Comparison of ENCODE assay signal across 8 mouse cellular contexts in the genomic region with DNA sequence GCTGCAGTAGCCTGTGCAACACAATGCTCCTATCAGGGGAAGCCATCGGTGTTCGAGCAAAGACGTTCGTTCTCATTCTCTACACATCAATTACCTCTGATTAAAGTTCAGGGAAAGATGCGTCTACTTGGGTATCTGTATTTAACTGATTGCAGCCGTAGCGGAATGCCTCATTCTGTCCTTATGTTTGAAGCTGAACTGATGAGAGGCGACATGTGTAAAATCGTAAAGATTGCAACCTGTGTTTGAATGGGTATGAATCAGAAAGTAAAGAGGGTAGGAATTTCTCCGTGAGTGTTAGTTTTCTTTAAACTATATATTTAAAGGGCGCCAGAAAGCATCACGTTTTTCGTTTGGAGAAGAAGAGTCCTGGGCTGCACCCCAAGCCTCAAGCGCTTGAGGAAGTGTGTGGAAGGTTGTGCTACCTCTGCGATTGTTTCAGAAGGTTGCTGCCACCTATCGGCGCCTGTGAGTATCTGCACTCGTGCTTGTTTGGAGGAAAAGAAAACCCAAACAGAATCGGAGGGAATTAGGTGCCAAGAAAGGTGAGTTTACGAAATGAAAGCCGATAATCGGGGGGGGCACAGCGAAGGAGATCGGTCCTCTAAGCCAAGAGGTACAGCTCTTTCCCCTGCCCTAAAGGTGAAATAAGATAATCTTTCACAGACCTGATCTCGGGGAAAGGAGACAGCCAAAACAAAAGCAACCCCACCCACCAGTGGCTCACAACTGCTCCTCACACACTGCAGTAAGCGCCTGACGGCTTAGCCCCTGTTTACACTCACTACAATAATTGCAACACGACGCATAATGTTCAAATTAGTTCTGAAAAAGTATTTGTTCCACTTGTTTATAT.
DNase-seq lines count a peak whose midpoint lies in the region; ATAC-seq and TF ChIP-seq lines count a peak whose summit lies in the region.

No protein-coding gene starts in this region.

- no peaks in the 10 kb centered on the region for H3K4me1 ChIP-seq in ES-Bruce4 (ENCODE audit: control insufficient read depth, insufficient read depth, low read length)
- no peaks in the 10 kb centered on the region for H3K4me1 ChIP-seq in liver, embryonic 16.5 days (ENCODE audit: control insufficient read depth, low read depth, low read length)
- no peaks in the 10 kb centered on the region for H3K4me1 ChIP-seq in neural tube, embryonic 13.5 days (replicated peaks)

- no peak for ATAC-seq in liver, embryonic 16.5 days (ENCODE audit: low read depth)
- ATAC-seq in neural tube, embryonic 13.5 days (ENCODE audit: low read depth): peak; percentile 86

- WGBS in large intestine, adult 2 months: 26% methylated on average over 29 of the region's 29 CpGs
- WGBS in liver, embryonic 16.5 days (ENCODE audit: insufficient replicate concordance): 30% methylated on average over 29 of the region's 29 CpGs
- WGBS in neural tube, embryonic 13.5 days: 31% methylated on average over 29 of the region's 29 CpGs

- peak; percentile 58 for DNase-seq in brain, embryonic 18.5 days (ENCODE audit: low read depth, low spot score)
- peak; percentile 25 for DNase-seq in fibroblast of lung, adult 2 months (ENCODE audit: low read depth)
- peak; percentile 58 to 68 for DNase-seq in heart, postnatal 14 days
- DNase-seq in large intestine, adult 2 months (ENCODE audit: low read depth, low spot score): peak; percentile 32
- peak; percentile 33 for DNase-seq in testis, postnatal 14 days (ENCODE audit: low spot score)

- TF ChIP-seq POLR2A in ES-Bruce4 (IDR thresholded peaks at IDR 0.05; ENCODE audit: insufficient read depth, low read length): no peak

- peak overlapping the region; percentile 55 for H3K4me2 ChIP-seq in liver, embryonic 16.5 days (ENCODE audit: low read depth, low read length)
- H3K4me2 ChIP-seq in neural tube, embryonic 13.5 days: peak overlapping the region; percentile 53

- no peaks in the 10 kb centered on the region for H3K9me3 ChIP-seq in ES-Bruce4 (replicated peaks; ENCODE audit: control insufficient read depth, insufficient read depth, low read length, poor library complexity, severe bottlenecking)
- no peaks in the 10 kb centered on the region for H3K9me3 ChIP-seq in liver, embryonic 16.5 days (replicated peaks; ENCODE audit: control insufficient read depth, low read length)
- H3K9me3 ChIP-seq in neural tube, embryonic 13.5 days: no peaks in the 10 kb centered on the region

- H3K9ac ChIP-seq in ES-Bruce4 (ENCODE audit: low read depth, poor library complexity, severe bottlenecking): no peak overlapping the region
- H3K9ac ChIP-seq in liver, embryonic 16.5 days (ENCODE audit: low read depth, low read length): 0 out of 2 replicates have a peak overlapping the region, but pooled peaks have one; percentile 15
- peak overlapping the region; percentile 64 for H3K9ac ChIP-seq in neural tube, embryonic 13.5 days

- H3K4me3 ChIP-seq in ES-Bruce4 (ENCODE audit: low read depth, low read length): no peak overlapping the region; the same call in 1 of the 2 replicates
- peak overlapping the region; percentile 52 for H3K4me3 ChIP-seq in liver, embryonic 16.5 days (ENCODE audit: low read depth, low read length)
- peak overlapping the region; percentile 40 for H3K4me3 ChIP-seq in neural tube, embryonic 13.5 days

- TF ChIP-seq CTCF in ES-Bruce4 (IDR thresholded peaks at IDR 0.05; ENCODE audit: low read depth, low read length): peak; percentile 53

- no peaks in the 10 kb centered on the region for H3K36me3 ChIP-seq in ES-Bruce4 (ENCODE audit: control insufficient read depth, insufficient read depth, low read length, poor library complexity, severe bottlenecking)
- H3K36me3 ChIP-seq in liver, embryonic 16.5 days (ENCODE audit: control insufficient read depth, insufficient read depth): no peaks in the 10 kb centered on the region
- H3K36me3 ChIP-seq in neural tube, embryonic 13.5 days: no peaks in the 10 kb centered on the region

- no peak overlapping the region for H3K27ac ChIP-seq in ES-Bruce4 (ENCODE audit: insufficient read depth, low read length)
- no peak overlapping the region for H3K27ac ChIP-seq in liver, embryonic 16.5 days (ENCODE audit: low read length)
- H3K27ac ChIP-seq in neural tube, embryonic 13.5 days (replicated peaks): no peak overlapping the region

- no peaks in the 10 kb centered on the region for H3K27me3 ChIP-seq in ES-Bruce4 (ENCODE audit: control insufficient read depth, insufficient read depth, low read length, poor library complexity, severe bottlenecking)
- H3K27me3 ChIP-seq in liver, embryonic 16.5 days (ENCODE audit: control insufficient read depth, insufficient read depth, low read depth, low read length): no peaks in the 10 kb centered on the region
- H3K27me3 ChIP-seq in neural tube, embryonic 13.5 days: 0 out of 2 replicates have a peak, but pooled peaks cover 4% of the 10 kb centered on the region

- TF ChIP-seq EP300 in ES-Bruce4 (IDR thresholded peaks at IDR 0.05; ENCODE audit: insufficient read depth, low read depth, low read length): no peak

- intact Hi-C loops in heart, postnatal 14 days (cut with DNase I): loop anchor here (2.0 to 5.0 kb wide), 2 partner anchors 41 to 458 kb away; no protein-coding TSS in a partner anchor
